ENCODE assay signal across 8 mouse cellular contexts in the genomic region with DNA sequence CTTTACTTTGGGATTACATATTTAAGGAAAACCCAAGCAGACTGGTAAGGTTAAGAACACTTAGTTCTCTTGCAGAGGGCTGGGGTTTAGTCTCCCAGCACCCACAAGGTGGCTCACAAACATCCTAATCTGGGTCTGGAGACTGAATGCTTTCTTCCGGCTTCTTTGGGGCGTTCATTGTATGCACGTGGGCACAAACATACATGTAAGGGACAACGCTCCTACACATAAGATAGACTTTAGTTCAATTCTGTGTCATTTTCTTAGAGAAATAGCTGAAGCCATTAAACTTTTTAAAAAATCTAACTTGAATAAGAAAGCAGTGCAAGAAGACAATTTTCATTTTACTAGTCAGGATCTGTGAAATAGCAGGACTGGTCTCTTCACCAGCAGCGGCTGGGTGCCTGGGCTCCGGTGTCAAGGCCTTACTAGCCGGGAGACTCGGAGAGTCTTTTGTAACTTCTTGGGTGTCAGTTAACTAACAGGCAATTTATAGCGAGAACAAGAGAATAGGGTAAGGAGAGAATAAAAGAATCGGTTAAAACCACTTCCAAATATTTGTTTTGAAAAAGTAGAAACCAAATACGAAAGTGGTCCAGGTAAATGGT. TPM values are rescaled to one million over a fixed set of nuclear protein-coding genes. Genes with fewer than 3 reads are reported as not detected.
DNase-seq lines count a peak whose midpoint lies in the region; ATAC-seq and TF ChIP-seq lines count a peak whose summit lies in the region.

No protein-coding gene starts in this region.

- no peak for DNase-seq in heart, postnatal 10 days
- DNase-seq in ES-E14 (ENCODE audit: low read depth, low spot score): no peak
- DNase-seq in naive thymus-derived CD4-positive, alpha-beta T cell, adult 2 months (ENCODE audit: low read depth): peak; percentile 83
- no peak for DNase-seq in frontal cortex, adult 2 months (ENCODE audit: extremely low spot score in 1 of 2, low spot score in 1 of 2)
- DNase-seq in layer of hippocampus, adult 18-20 months (ENCODE audit: low spot score in 2 of 2): no peak

- H3K9ac ChIP-seq in heart, embryonic 14.5 days (ENCODE audit: low read length): peak overlapping the region; percentile 80
- peak overlapping the region; percentile 95 for H3K9ac ChIP-seq in ES-E14 (ENCODE audit: insufficient read depth, low read depth, low read length, poor library complexity, severe bottlenecking)
- peak overlapping the region; percentile 96; the same call in 1 of the 2 replicates for H3K9ac ChIP-seq in embryonic facial prominence, embryonic 15.5 days
- H3K9ac ChIP-seq in limb, embryonic 12.5 days (replicated peaks): peak overlapping the region; percentile 90

- ATAC-seq in heart, embryonic 14.5 days (ENCODE audit: insufficient number of reproducible peaks, insufficient read depth, low FRiP score, low read depth): no peak
- no peak for ATAC-seq in embryonic facial prominence, embryonic 15.5 days (ENCODE audit: insufficient number of reproducible peaks, low FRiP score, low TSS enrichment, low read depth)
- ATAC-seq in limb, embryonic 12.5 days (ENCODE audit: insufficient number of reproducible peaks, insufficient read depth, low FRiP score, low TSS enrichment, low read depth): no peak

- intact Hi-C loops in heart, postnatal 10 days (cut with DNase I): loop anchor here (5.0 kb wide), 1 partner anchor 49 kb away; a partner anchor contains a TSS

- peak overlapping the region; percentile 92 for H3K4me2 ChIP-seq in heart, embryonic 14.5 days (ENCODE audit: low read length)
- H3K4me2 ChIP-seq in embryonic facial prominence, embryonic 15.5 days (replicated peaks): peak overlapping the region; percentile 94
- H3K4me2 ChIP-seq in limb, embryonic 12.5 days: peak overlapping the region; percentile 87

- peak overlapping the region; percentile 62 to 97 for H3K27ac ChIP-seq in heart, embryonic 14.5 days (replicated peaks in 1 of 2; ENCODE audit: control insufficient read depth in 1 of 2, insufficient read depth in 1 of 2, low read depth in 2 of 2, low read length in 2 of 2)
- no peak overlapping the region; the same call in 1 of the 2 replicates for H3K27ac ChIP-seq in ES-E14 (ENCODE audit: insufficient read depth, low read depth, low read length, poor library complexity, severe bottlenecking)
- H3K27ac ChIP-seq in embryonic facial prominence, embryonic 15.5 days (replicated peaks): peak overlapping the region; percentile 100
- peak overlapping the region; percentile 97 for H3K27ac ChIP-seq in limb, embryonic 12.5 days

- H3K4me1 ChIP-seq in heart, embryonic 14.5 days (ENCODE audit: control insufficient read depth in 2 of 2, insufficient read depth in 2 of 2, low read length in 2 of 2): peaks cover 2 to 9% of the 10 kb centered on the region in 2 experiments; a peak in 3 of 4 replicates
- peaks cover 3% of the 10 kb centered on the region in 2 experiments; a peak in 2 of 4 replicates for H3K4me1 ChIP-seq in ES-E14 (ENCODE audit: control insufficient read depth in 2 of 2, insufficient read depth in 2 of 2, low read length in 2 of 2, poor library complexity in 1 of 2)
- H3K4me1 ChIP-seq in embryonic facial prominence, embryonic 15.5 days: peaks cover 4% of the 10 kb centered on the region
- H3K4me1 ChIP-seq in limb, embryonic 12.5 days (replicated peaks): peaks cover 7% of the 10 kb centered on the region

- no peaks in the 10 kb centered on the region for H3K9me3 ChIP-seq in heart, embryonic 14.5 days (ENCODE audit: control insufficient read depth, low read length)
- no peaks in the 10 kb centered on the region for H3K9me3 ChIP-seq in ES-E14 (ENCODE audit: control insufficient read depth, insufficient read depth, low read depth, low read length)
- H3K9me3 ChIP-seq in embryonic facial prominence, embryonic 15.5 days (replicated peaks): no peaks in the 10 kb centered on the region
- no peaks in the 10 kb centered on the region for H3K9me3 ChIP-seq in limb, embryonic 12.5 days

- H3K36me3 ChIP-seq in heart, embryonic 14.5 days (ENCODE audit: control insufficient read depth, insufficient read depth, low read length): peaks cover 19% of the 10 kb centered on the region
- peaks cover 23% of the 10 kb centered on the region for H3K36me3 ChIP-seq in ES-E14 (ENCODE audit: control insufficient read depth, insufficient read depth, low read length, poor library complexity, severe bottlenecking)
- H3K36me3 ChIP-seq in embryonic facial prominence, embryonic 15.5 days: peaks cover 18% of the 10 kb centered on the region
- peaks cover 25% of the 10 kb centered on the region for H3K36me3 ChIP-seq in limb, embryonic 12.5 days

- no peaks in the 10 kb centered on the region for H3K27me3 ChIP-seq in heart, embryonic 14.5 days (ENCODE audit: control insufficient read depth, insufficient read depth, low read length)
- H3K27me3 ChIP-seq in embryonic facial prominence, embryonic 15.5 days: no peaks in the 10 kb centered on the region
- H3K27me3 ChIP-seq in limb, embryonic 12.5 days: no peaks in the 10 kb centered on the region

- peak overlapping the region; percentile 79 to 84 for H3K4me3 ChIP-seq in heart, embryonic 14.5 days (ENCODE audit: control insufficient read depth in 1 of 2, insufficient read depth in 1 of 2, low read depth in 1 of 2, low read length in 2 of 2)
- peak overlapping the region; percentile 89 to 96 for H3K4me3 ChIP-seq in ES-E14 (ENCODE audit: insufficient read depth in 1 of 2, low read depth in 1 of 2, low read length in 2 of 2, poor library complexity in 1 of 2, severe bottlenecking in 1 of 2)
- H3K4me3 ChIP-seq in embryonic facial prominence, embryonic 15.5 days (replicated peaks): peak overlapping the region; percentile 73
- H3K4me3 ChIP-seq in limb, embryonic 12.5 days (replicated peaks): peak overlapping the region; percentile 77

- WGBS in heart, embryonic 14.5 days: 2% methylated on average over 11 of the region's 11 CpGs
- 1% methylated on average over 11 of the region's 11 CpGs for WGBS in embryonic facial prominence, embryonic 15.5 days
- 3% methylated on average over 11 of the region's 11 CpGs for WGBS in limb, embryonic 12.5 days

- in situ Hi-C loops in ES-E14 (cut with MboI; ENCODE audit: low sequenced_read_pairs in 2 of 2, unreplicated experiment in 2 of 2): no loop called here

TF ChIP-seq in ES-E14, 5 proteins besides CTCF, POLR2A, EP300 and RAD21:
- no peak for TF ChIP-seq ZNF384 (IDR thresholded peaks at IDR 0.05; ENCODE audit: low read depth, low read length)
- no peak for TF ChIP-seq HCFC1 (IDR thresholded peaks at IDR 0.05; ENCODE audit: borderline replicate concordance, insufficient read depth, low read length)
- no peak for TF ChIP-seq CHD2 (IDR thresholded peaks at IDR 0.05; ENCODE audit: low read depth, low read length)
- TF ChIP-seq ZC3H11A (IDR thresholded peaks at IDR 0.05; ENCODE audit: borderline replicate concordance, low read depth, low read length): no peak
- TF ChIP-seq MAFK (IDR thresholded peaks at IDR 0.05; ENCODE audit: insufficient read depth, low read depth, low read length): no peak

RNA-seq across cellular contexts. Expression of a gene that starts 0.7 kb away (rescaled TPM):
- polyA plus RNA-seq in heart, embryonic 14.5 days (2014; fragmentation: Nextera tagmentation; extraction: Ambion mirVana): 56.2 and 62.8 TPM in 2 replicates
- 10 to 100 TPM; 56.2 to 63.4 TPM for total RNA-seq in heart, postnatal 10 days (2021)
- total RNA-seq in ES-E14 (2012; rRNA removed): 399 and 435 TPM in 2 replicates
- polyA plus RNA-seq in embryonic facial prominence, embryonic 15.5 days (2015; fragmentation: Nextera tagmentation; extraction: Ambion mirVana): 96.7 and 97.1 TPM in 2 replicates
- 126 and 133 TPM in 2 replicates for polyA plus RNA-seq in limb, embryonic 12.5 days (2016; fragmentation: Nextera tagmentation; extraction: Ambion mirVana)
- polyA plus RNA-seq in frontal cortex, adult 2 months (2012; rRNA removed): 32.0 and 35.5 TPM in 2 replicates
- 10 to 100 TPM; 47.4 to 51.2 TPM for total RNA-seq in layer of hippocampus, adult 18-20 months (2021)

RNA-seq across cellular contexts. Expression of a gene that starts 1.2 kb away (rescaled TPM):
- 102 and 108 TPM in 2 replicates for polyA plus RNA-seq in heart, embryonic 14.5 days (2014; fragmentation: Nextera tagmentation; extraction: Ambion mirVana)
- total RNA-seq in heart, postnatal 10 days (2021): 100 to 1,000 TPM; 201 to 204 TPM
- 172 and 181 TPM in 2 replicates for total RNA-seq in ES-E14 (2012; rRNA removed)
- polyA plus RNA-seq in embryonic facial prominence, embryonic 15.5 days (2015; fragmentation: Nextera tagmentation; extraction: Ambion mirVana): 125 and 135 TPM in 2 replicates
- 152 and 156 TPM in 2 replicates for polyA plus RNA-seq in limb, embryonic 12.5 days (2016; fragmentation: Nextera tagmentation; extraction: Ambion mirVana)
- polyA plus RNA-seq in frontal cortex, adult 2 months (2012; rRNA removed): 367 and 426 TPM in 2 replicates
- 100 to 1,000 TPM; 221 to 230 TPM for total RNA-seq in layer of hippocampus, adult 18-20 months (2021)

RNA-seq across cellular contexts. Expression of a gene that starts 27.3 kb away (rescaled TPM):
- 5.8 and 6.5 TPM in 2 replicates for polyA plus RNA-seq in heart, embryonic 14.5 days (2014; fragmentation: Nextera tagmentation; extraction: Ambion mirVana)
- 10 to 100 TPM in 1 of 2 experiments, 1 to 10 TPM in 1; 9.5 to 11.7 TPM for total RNA-seq in heart, postnatal 10 days (2021)
- 1.6 and 1.7 TPM in 2 replicates for total RNA-seq in ES-E14 (2012; rRNA removed)
- polyA plus RNA-seq in embryonic facial prominence, embryonic 15.5 days (2015; fragmentation: Nextera tagmentation; extraction: Ambion mirVana): 3.7 TPM in 2 replicates
- 4.2 and 4.9 TPM in 2 replicates for polyA plus RNA-seq in limb, embryonic 12.5 days (2016; fragmentation: Nextera tagmentation; extraction: Ambion mirVana)
- 6.4 and 6.6 TPM in 2 replicates for polyA plus RNA-seq in frontal cortex, adult 2 months (2012; rRNA removed)
- total RNA-seq in layer of hippocampus, adult 18-20 months (2021): 10 to 100 TPM in 1 of 2 experiments, 1 to 10 TPM in 1; 9.7 to 11.3 TPM

RNA-seq across cellular contexts. Expression of a gene that starts 42.5 kb away (rescaled TPM):
- 12.3 and 15.2 TPM in 2 replicates for polyA plus RNA-seq in heart, embryonic 14.5 days (2014; fragmentation: Nextera tagmentation; extraction: Ambion mirVana)
- 1 to 10 TPM; 5.1 to 9.8 TPM for total RNA-seq in heart, postnatal 10 days (2021)
- total RNA-seq in ES-E14 (2012; rRNA removed): 35.6 and 38.8 TPM in 2 replicates
- 18.2 and 19.0 TPM in 2 replicates for polyA plus RNA-seq in embryonic facial prominence, embryonic 15.5 days (2015; fragmentation: Nextera tagmentation; extraction: Ambion mirVana)
- 36.2 and 38.5 TPM in 2 replicates for polyA plus RNA-seq in limb, embryonic 12.5 days (2016; fragmentation: Nextera tagmentation; extraction: Ambion mirVana)
- 28.6 and 30.5 TPM in 2 replicates for polyA plus RNA-seq in frontal cortex, adult 2 months (2012; rRNA removed)
- total RNA-seq in layer of hippocampus, adult 18-20 months (2021): 10 to 100 TPM; 18.5 to 19.7 TPM

RNA-seq across cellular contexts. Expression of a gene that starts 48.5 kb away (rescaled TPM):
- polyA plus RNA-seq in heart, embryonic 14.5 days (2014; fragmentation: Nextera tagmentation; extraction: Ambion mirVana): 60.5 and 67.5 TPM in 2 replicates
- total RNA-seq in heart, postnatal 10 days (2021): 10 to 100 TPM; 46.9 to 55.3 TPM
- 11.8 and 14.1 TPM in 2 replicates for total RNA-seq in ES-E14 (2012; rRNA removed)
- polyA plus RNA-seq in embryonic facial prominence, embryonic 15.5 days (2015; fragmentation: Nextera tagmentation; extraction: Ambion mirVana): 44.4 and 50.9 TPM in 2 replicates
- 26.1 and 28.6 TPM in 2 replicates for polyA plus RNA-seq in limb, embryonic 12.5 days (2016; fragmentation: Nextera tagmentation; extraction: Ambion mirVana)
- polyA plus RNA-seq in frontal cortex, adult 2 months (2012; rRNA removed): 92.5 and 96.4 TPM in 2 replicates
- total RNA-seq in layer of hippocampus, adult 18-20 months (2021): 100 to 1,000 TPM; 104 to 112 TPM
